Mouse (Mus musculus): ENCODE data around the gene Slc28a1.
"Not testable (repeated sequence)": the region's sequence is repeated elsewhere in the genome, so short reads cannot be mapped to it uniquely, and the experiment has no call there.

GRCm38 (mm10) chr7:81143056-81143455 is 28.5 kb downstream of the Slc28a1 start:
- TF ChIP-seq CTCF (conservative IDR thresholded peaks at IDR 0.05; ENCODE audit: low read length); POU5F1 (IDR thresholded peaks at IDR 0.05; ENCODE audit: borderline replicate concordance, low read length); NANOG (IDR thresholded peaks at IDR 0.05; ENCODE audit: borderline replicate concordance, low read length): not testable (repeated sequence)

Measured in E14TG2a.4 (cell line).